Mouse (Mus musculus): Measurements from ENCODE around the gene Zbtb38. TPM values are rescaled to one million over a fixed set of nuclear protein-coding genes. Genes with fewer than 3 reads are reported as not detected.

Zbtb38 gene
- total and polyA plus RNA-seq, 3 experiments = 3.7 to 38.2 (median 37.6) TPM

DNA sequence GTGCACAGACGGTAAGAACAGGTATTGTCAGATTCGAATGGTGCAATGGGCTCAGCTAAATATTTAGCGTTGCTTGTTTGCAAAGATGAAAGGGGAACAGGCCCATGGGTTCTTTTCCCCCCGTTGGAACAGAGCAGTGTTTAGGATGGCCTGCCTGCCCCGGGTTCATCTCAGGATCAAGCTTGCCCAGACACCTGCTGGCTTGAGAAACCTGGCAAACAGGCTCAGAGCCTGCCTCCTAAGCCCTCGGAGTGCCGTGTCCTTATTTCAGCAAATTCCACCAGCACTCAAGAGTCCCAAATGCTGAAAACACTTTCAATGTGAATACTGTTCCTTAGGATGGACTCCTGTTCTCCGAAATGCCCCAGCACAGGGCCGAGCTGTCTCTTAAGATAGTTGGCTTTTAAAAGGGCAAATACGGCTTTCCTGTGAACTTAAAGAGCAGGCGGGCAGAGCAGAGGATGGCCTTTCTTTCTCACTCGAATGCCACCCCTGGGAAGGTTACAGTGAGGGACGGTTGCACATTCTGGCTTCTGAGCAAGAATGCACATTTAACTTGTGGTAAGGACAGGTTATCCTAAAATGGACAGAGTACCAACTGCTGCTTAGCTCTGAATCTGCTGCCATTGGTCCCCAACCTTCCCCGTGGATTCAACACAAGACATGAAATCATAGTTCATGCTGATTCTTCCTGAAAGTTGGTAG, 55.7 kb downstream of the Zbtb38 start:
- H3K36me3 ChIP-seq (replicated peaks) = peaks cover 87% of the 10 kb centered on the region
- no peak for ATAC-seq (ENCODE audit: extremely low read depth, insufficient number of reproducible peaks, low FRiP score, poor library complexity, severe bottlenecking)

DNA sequence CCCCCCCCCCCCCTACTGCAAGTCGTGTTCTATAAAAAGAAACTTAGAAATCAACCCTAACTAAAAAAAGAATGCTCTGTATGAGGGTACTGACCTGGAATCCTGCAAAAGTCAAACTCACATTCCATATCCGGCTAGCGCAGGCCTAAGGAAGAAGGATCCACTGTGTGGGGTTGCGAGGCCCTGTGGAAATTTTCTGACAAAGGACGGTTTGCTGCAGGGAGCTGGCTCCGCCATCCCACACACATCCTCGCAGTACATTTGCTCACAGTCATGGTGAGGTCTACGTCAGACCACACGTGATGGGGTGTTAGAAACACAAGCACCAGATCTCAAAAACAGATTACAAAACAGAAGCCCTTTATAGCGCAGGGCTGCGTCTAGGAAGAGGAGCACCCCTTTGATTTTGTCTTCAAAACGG, 56.5 kb downstream of the Zbtb38 start:
- TF ChIP-seq POLR2AphosphoS5 (IDR thresholded peaks at IDR 0.05; ENCODE audit: insufficient replicate concordance, low read depth, low read length) = no peak
- TF ChIP-seq CTCF (IDR thresholded peaks at IDR 0.05; ENCODE audit: low read depth, low read length) = no peak
- TF ChIP-seq GATA2 (IDR thresholded peaks at IDR 0.05; ENCODE audit: borderline replicate concordance, low read depth, low read length) = no peak
- no peak for TF ChIP-seq GATA1 (IDR thresholded peaks at IDR 0.05; ENCODE audit: borderline replicate concordance, low read length)
- no peak for TF ChIP-seq TAL1 (conservative IDR thresholded peaks at IDR 0.05; ENCODE audit: low read depth, low read length)
- Histone ChIP-seq H3K4me3 (ENCODE audit: low read depth, low read length) (no peak overlapping the region), H3K9me3 (replicated peaks) (peaks cover 12% of the 10 kb centered on the region), H3K27me3 (ENCODE audit: insufficient read depth, low read length) (no peaks in the 10 kb centered on the region), H3K4me1 (ENCODE audit: insufficient read depth, low read depth, low read length) (no peaks in the 10 kb centered on the region), H3K36me3 (replicated peaks) (peaks cover 82% of the 10 kb centered on the region)
- DNase-seq (ENCODE audit: low spot score) (no peak), ATAC-seq (ENCODE audit: extremely low read depth, insufficient number of reproducible peaks, low FRiP score, poor library complexity, severe bottlenecking) (no peak)

More for the DNA sequence above, 55.7 kb downstream of the Zbtb38 start:
- TF ChIP-seq GATA1 (IDR thresholded peaks at IDR 0.05; ENCODE audit: borderline replicate concordance, low read length) (no peak), TAL1 (conservative IDR thresholded peaks at IDR 0.05; ENCODE audit: low read depth, low read length) (no peak), CTCF (IDR thresholded peaks at IDR 0.05; ENCODE audit: low read depth, low read length) (no peak), POLR2AphosphoS5 (IDR thresholded peaks at IDR 0.05; ENCODE audit: insufficient replicate concordance, low read depth, low read length) (no peak)
- Histone ChIP-seq H3K9me3 (replicated peaks) (peaks cover 12% of the 10 kb centered on the region), H3K27me3 (ENCODE audit: insufficient read depth, low read length) (no peaks in the 10 kb centered on the region), H3K4me3 (ENCODE audit: low read depth, low read length) (no peak overlapping the region), H3K4me1 (ENCODE audit: insufficient read depth, low read depth, low read length) (no peaks in the 10 kb centered on the region)
- no peak for DNase-seq (ENCODE audit: low spot score)

DNA sequence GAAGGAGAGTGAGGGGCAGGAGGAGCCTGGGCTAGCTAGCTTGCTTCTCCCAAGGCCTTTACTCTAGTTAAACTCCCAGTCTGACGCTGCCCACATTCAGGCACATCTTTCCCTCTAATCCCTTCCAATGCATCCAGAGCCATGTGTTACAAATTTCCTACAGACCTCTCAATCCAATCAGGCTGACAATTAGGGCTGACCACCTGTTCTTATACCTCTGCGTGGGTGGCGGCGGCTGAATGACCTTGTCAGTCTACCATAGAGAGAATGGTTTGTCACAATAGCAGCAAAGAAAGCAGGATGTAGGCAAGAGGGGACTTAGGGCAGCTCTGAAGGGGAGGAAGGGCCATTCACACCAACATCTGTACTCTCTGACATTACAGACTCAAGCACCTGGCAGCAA, 62.2 kb downstream of the Zbtb38 start:
- TF ChIP-seq TAL1 (conservative IDR thresholded peaks at IDR 0.05; ENCODE audit: low read depth, low read length) = no peak
- no peak for TF ChIP-seq GATA1 (IDR thresholded peaks at IDR 0.05; ENCODE audit: borderline replicate concordance, low read length)
- no peak for TF ChIP-seq POLR2AphosphoS5 (IDR thresholded peaks at IDR 0.05; ENCODE audit: insufficient replicate concordance, low read depth, low read length)
- no peak for TF ChIP-seq GATA2 (IDR thresholded peaks at IDR 0.05; ENCODE audit: borderline replicate concordance, low read depth, low read length)
- TF ChIP-seq CTCF (IDR thresholded peaks at IDR 0.05; ENCODE audit: low read depth, low read length) = no peak
- H3K9me3 ChIP-seq (replicated peaks) = no peaks in the 10 kb centered on the region
- H3K36me3 ChIP-seq (replicated peaks) = peaks cover 79% of the 10 kb centered on the region
- ATAC-seq (ENCODE audit: extremely low read depth, insufficient number of reproducible peaks, low FRiP score, poor library complexity, severe bottlenecking) (no peak), DNase-seq (ENCODE audit: low spot score) (no peak)
- no peaks in the 10 kb centered on the region for H3K27me3 ChIP-seq (ENCODE audit: insufficient read depth, low read length)
- H3K4me1 ChIP-seq (ENCODE audit: insufficient read depth, low read depth, low read length) = 0 out of 2 replicates have a peak, but pooled peaks cover 2% of the 10 kb centered on the region
- no peak overlapping the region for H3K4me3 ChIP-seq (ENCODE audit: low read depth, low read length)

DNA sequence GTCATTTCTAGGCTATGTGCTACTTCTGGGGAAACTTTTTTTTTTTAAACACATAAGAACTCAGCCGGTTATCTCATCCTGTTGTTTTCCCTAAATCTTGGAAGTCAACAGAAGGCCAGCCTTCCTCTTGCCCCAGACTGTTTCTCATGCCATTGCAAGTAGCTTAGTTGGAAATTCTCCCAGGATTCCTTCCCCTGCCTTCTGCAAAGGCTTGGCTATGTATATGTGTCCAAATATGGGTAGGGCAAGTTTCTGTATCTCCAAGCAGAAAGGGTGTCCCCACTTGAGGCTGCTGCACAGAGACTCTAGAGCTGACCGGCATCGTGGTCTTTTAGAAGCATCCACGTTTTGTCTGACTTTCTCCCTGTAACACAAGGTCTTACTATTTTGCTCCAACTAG, 63.6 kb downstream of the Zbtb38 start:
- H3K36me3 ChIP-seq (replicated peaks) = peaks cover 79% of the 10 kb centered on the region
- no peak for ATAC-seq (ENCODE audit: extremely low read depth, insufficient number of reproducible peaks, low FRiP score, poor library complexity, severe bottlenecking)
- no peaks in the 10 kb centered on the region for H3K9me3 ChIP-seq (replicated peaks)
- no peaks in the 10 kb centered on the region for H3K27me3 ChIP-seq (ENCODE audit: insufficient read depth, low read length)
- no peak overlapping the region for H3K4me3 ChIP-seq (ENCODE audit: low read depth, low read length)
- H3K4me1 ChIP-seq (ENCODE audit: insufficient read depth, low read depth, low read length) = peaks cover 4% of the 10 kb centered on the region; the same call in 1 of the 2 replicates
- DNase-seq (ENCODE audit: low spot score) = no peak
- TF ChIP-seq CTCF (IDR thresholded peaks at IDR 0.05; ENCODE audit: low read depth, low read length) (no peak), TAL1 (conservative IDR thresholded peaks at IDR 0.05; ENCODE audit: low read depth, low read length) (no peak), GATA2 (IDR thresholded peaks at IDR 0.05; ENCODE audit: borderline replicate concordance, low read depth, low read length) (no peak), GATA1 (IDR thresholded peaks at IDR 0.05; ENCODE audit: borderline replicate concordance, low read length) (no peak), POLR2AphosphoS5 (IDR thresholded peaks at IDR 0.05; ENCODE audit: insufficient replicate concordance, low read depth, low read length) (no peak)

DNA sequence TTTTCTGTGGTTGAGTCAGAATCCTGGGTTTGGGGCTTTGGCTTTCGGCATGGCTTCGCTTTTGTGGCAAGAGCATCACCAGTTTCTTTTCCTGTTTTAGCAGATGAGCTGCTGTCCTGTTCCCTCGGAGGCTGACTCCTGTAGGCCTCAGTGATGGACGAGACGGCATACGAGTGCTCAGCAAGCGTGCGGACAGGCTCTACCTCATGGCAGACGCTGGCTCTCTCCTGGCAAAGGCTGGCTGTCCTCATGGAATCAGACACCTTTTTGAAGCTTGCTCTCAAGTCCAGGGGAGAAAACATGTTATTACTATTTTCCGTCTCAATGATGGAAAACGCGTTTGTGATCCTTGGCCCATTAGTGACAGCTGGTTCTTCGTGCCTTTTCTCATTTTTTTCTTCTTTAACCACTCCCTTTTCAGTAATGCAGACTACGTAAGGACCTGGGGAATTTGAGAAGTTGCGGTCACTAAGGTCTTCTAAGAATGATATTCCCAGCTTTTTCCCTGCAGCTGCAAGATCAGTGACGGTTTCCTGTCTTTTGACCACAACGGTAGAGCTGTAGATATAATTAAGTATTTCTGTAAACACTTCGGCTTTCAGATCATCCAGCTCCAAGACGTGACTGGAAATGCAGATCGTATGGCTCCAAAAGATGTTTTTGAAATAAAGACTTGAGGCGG, 64.3 kb downstream of the Zbtb38 start:
- no peak for ATAC-seq (ENCODE audit: extremely low read depth, insufficient number of reproducible peaks, low FRiP score, poor library complexity, severe bottlenecking)
- DNase-seq (ENCODE audit: low spot score) = no peak
- Histone ChIP-seq H3K36me3 (replicated peaks) (peaks cover 81% of the 10 kb centered on the region), H3K27me3 (ENCODE audit: insufficient read depth, low read length) (no peaks in the 10 kb centered on the region), H3K4me1 (ENCODE audit: insufficient read depth, low read depth, low read length) (peaks cover 6% of the 10 kb centered on the region; the same call in 1 of the 2 replicates), H3K4me3 (ENCODE audit: low read depth, low read length) (no peak overlapping the region), H3K9me3 (replicated peaks) (no peaks in the 10 kb centered on the region)
- TF ChIP-seq POLR2AphosphoS5 (IDR thresholded peaks at IDR 0.05; ENCODE audit: insufficient replicate concordance, low read depth, low read length) (no peak), GATA2 (IDR thresholded peaks at IDR 0.05; ENCODE audit: borderline replicate concordance, low read depth, low read length) (no peak), TAL1 (conservative IDR thresholded peaks at IDR 0.05; ENCODE audit: low read depth, low read length) (no peak), GATA1 (IDR thresholded peaks at IDR 0.05; ENCODE audit: borderline replicate concordance, low read length) (no peak), CTCF (IDR thresholded peaks at IDR 0.05; ENCODE audit: low read depth, low read length) (no peak)

DNA sequence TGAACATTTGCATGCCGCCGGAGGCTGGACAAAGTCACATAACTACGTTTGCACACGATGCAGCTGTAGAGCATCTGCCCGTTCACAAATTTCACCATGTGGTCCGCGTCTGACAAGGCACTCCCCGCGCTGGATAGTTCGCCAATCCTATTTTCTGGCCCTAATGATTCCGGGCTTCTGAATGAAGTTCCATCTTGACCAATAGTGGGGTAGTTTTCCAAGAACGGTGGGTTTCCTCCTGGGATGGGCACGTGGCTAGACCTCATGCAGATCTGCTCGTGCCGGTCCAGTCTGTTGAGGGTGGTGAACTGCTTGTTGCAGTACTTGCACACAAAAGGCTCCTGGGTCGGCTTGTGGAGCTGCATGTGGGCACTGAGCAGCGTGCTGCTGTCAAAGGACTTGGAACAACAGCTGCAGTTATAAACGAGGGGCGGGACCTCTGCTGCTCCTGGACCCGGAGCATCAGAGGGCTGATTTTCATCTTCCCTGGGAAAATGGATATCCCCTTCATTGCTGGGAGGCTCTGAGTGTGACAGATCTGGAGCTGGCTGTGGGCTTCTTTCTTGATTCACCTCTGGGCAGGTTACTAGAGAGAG, 64.9 kb downstream of the Zbtb38 start:
- H3K36me3 ChIP-seq (replicated peaks) = peaks cover 76% of the 10 kb centered on the region
- ATAC-seq (ENCODE audit: extremely low read depth, insufficient number of reproducible peaks, low FRiP score, poor library complexity, severe bottlenecking) (no peak), DNase-seq (ENCODE audit: low spot score) (no peak)
- no peaks in the 10 kb centered on the region for H3K9me3 ChIP-seq (replicated peaks)
- TF ChIP-seq POLR2AphosphoS5 (IDR thresholded peaks at IDR 0.05; ENCODE audit: insufficient replicate concordance, low read depth, low read length) (no peak), CTCF (IDR thresholded peaks at IDR 0.05; ENCODE audit: low read depth, low read length) (no peak), GATA2 (IDR thresholded peaks at IDR 0.05; ENCODE audit: borderline replicate concordance, low read depth, low read length) (no peak), TAL1 (conservative IDR thresholded peaks at IDR 0.05; ENCODE audit: low read depth, low read length) (no peak)
- H3K4me3 ChIP-seq (ENCODE audit: low read depth, low read length) = no peak overlapping the region
- no peaks in the 10 kb centered on the region for H3K27me3 ChIP-seq (ENCODE audit: insufficient read depth, low read length)
- H3K4me1 ChIP-seq (ENCODE audit: insufficient read depth, low read depth, low read length) = peaks cover 6% of the 10 kb centered on the region; the same call in 1 of the 2 replicates
